Mouse (Mus musculus) macrophage (primary cell): ENCODE measurements around the gene Ramp3. TPM values are rescaled to one million over a fixed set of nuclear protein-coding genes. Genes with fewer than 3 reads are reported as not detected.

Source experiments
- H3K27ac ChIP-seq: fragments of 350-480 bp; formaldehyde crosslinking; 2 replicates; pipeline ENCODE4 v1.9.0; 2021
- H3K36me3 ChIP-seq: fragments of 350-480 bp; formaldehyde crosslinking; 2 replicates; pipeline ENCODE4 v1.9.0; 2021; ENCODE audit errors: inconsistent target
- H3K4me3 ChIP-seq: fragments of 350-480 bp; formaldehyde crosslinking; 2 replicates; pipeline ENCODE4 v1.9.0; 2021; ENCODE audit errors: inconsistent target
- H3K79me2 ChIP-seq: fragments of 350-480 bp; formaldehyde crosslinking; 2 replicates; pipeline ENCODE4 v1.9.0; 2021; ENCODE audit errors: inconsistent target
- WGBS: methylation state at CpG from one replicate; pipeline ENCODE4 v1.1.7; 2026; ENCODE audit warnings: inconsistent platforms; ENCODE audit not compliant: missing documents; 5-methylcytosine and 5-hydroxymethylcytosine counted together
- polyA plus RNA-seq: library from polyadenylated mRNA; stranded (reverse); fragments of 250-400 nt; gene quantifications from 3 replicates; pipeline ENCODE4 v1.2.4, GENCODE M21; 2018; ENCODE audit warnings: inconsistent platforms

Ramp3 gene
- polyA plus RNA-seq, 1 experiment from 2014 or later: 0.11 TPM

DNA sequence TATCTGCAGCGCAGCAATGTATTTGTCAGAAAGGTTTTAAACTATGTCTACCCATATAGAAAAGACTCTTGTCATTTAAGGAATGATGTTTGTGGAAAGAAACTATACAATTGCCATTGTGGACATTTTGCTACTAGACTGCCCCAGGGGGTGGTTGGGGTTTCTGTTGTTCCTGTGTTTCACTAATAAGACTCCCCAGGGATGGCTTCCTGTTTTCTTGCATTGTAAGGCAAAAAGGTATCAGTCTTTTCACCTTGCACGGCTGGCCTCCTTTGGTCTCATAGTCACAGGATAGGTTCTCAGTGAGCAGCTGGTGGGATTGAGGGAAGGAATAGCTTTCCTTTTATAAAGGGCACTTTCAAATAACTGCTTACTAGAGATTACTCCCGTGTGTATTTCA, 26.4 kb downstream of the Ramp3 start:
- H3K27ac ChIP-seq: no peak overlapping the region
- H3K4me3 ChIP-seq: no peak overlapping the region
- H3K79me2 ChIP-seq: no peaks in the 10 kb centered on the region
- 75% methylated on average over 3 of the region's 3 CpGs for WGBS
- no peaks in the 10 kb centered on the region for H3K36me3 ChIP-seq

DNA sequence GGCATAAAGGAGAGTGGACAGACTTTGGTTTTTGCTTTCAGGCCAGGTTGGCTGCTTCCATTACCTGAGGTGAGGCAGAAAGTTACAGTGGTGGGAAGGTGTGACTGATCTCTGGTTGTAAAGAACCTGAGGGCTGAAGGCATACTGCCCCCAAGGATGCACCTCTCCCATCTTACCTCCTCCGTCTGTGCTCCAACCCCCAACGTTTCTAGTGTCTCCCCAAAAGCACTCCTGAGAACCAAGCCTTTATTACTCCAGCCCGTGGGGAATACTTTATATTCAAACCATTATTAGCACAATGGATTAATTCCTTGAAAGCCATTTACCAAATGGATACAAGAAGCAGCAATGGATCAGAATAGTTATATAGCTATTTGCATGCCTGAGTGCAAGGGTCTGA, 30.6 kb downstream of the Ramp3 start:
- no peak overlapping the region for H3K4me3 ChIP-seq
- H3K36me3 ChIP-seq: no peaks in the 10 kb centered on the region
- no peak overlapping the region for H3K27ac ChIP-seq
- H3K79me2 ChIP-seq: no peaks in the 10 kb centered on the region
- WGBS: 95% methylated on average over 2 of the region's 3 CpGs

DNA sequence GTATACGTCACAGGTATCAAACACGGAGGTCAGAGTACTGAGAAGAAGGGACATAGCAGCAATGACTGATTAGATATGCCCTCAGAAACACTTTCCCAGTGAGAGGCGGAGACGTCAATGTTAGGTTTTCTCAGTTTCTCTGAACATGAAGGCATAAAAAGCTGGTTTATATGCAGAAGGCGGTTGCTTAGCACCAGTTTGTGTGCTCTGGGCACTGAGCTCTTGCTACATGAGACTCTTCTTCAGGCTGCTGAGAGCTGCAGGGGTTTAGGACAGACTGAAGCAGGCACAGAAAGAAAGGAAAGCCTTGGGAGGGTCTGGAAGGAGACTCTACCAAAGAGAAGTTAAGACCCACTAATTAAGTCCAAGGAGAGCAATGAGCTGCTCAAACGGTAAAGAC, 34.0 kb downstream of the Ramp3 start:
- Histone ChIP-seq H3K4me3 (no peak overlapping the region), H3K27ac (no peak overlapping the region), H3K36me3 (no peaks in the 10 kb centered on the region), H3K79me2 (no peaks in the 10 kb centered on the region)
- WGBS: 92% methylated on average over 6 of the region's 6 CpGs

DNA sequence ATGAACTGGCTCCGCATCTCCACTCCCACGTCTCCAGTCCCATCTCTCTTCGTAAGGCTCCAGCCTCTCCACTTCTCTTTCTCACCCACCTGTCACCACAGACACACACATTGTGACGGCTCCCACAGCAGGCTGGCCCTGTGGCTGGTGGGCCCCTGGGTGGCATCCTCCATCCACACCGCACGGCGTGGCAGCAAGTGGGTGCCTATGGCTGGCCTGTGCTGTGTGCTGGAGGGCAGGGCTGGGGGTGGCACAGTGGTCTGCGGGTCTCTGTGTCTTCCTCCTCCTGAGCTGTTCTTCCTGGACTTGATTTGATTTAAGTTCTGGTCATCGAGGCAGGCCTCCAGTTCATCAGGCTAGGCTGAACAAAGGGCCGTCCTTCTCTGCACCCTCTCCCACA, 35.8 kb downstream of the Ramp3 start:
- Histone ChIP-seq H3K4me3 (no peak overlapping the region), H3K36me3 (no peaks in the 10 kb centered on the region), H3K79me2 (no peaks in the 10 kb centered on the region), H3K27ac (no peak overlapping the region)
- WGBS: 92% methylated on average over 10 of the region's 10 CpGs

DNA sequence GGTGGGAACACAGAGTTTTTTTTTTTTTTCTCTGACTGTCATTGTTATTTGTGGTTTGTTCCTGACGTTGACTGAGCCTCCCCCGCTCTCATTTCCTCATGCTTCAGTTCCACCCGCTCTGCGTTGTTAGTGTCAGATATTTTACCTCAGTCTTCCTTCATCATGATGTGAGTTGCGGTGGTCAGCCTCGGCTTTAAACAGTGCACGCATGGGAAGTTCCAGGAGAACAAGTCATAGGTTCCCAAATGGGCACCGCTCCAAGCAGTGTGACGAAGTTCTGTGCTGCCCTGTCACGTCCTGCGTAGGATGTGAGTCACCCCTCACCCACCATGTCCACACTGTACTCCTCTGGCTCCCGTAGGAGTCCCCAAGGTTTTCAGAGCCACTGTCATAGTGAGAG, 36.9 kb downstream of the Ramp3 start:
- WGBS: 2% methylated on average over 12 of the region's 12 CpGs
- Histone ChIP-seq H3K4me3 (no peak overlapping the region; the same call in 1 of the 2 replicates), H3K79me2 (no peaks in the 10 kb centered on the region), H3K36me3 (no peaks in the 10 kb centered on the region), H3K27ac (no peak overlapping the region)

DNA sequence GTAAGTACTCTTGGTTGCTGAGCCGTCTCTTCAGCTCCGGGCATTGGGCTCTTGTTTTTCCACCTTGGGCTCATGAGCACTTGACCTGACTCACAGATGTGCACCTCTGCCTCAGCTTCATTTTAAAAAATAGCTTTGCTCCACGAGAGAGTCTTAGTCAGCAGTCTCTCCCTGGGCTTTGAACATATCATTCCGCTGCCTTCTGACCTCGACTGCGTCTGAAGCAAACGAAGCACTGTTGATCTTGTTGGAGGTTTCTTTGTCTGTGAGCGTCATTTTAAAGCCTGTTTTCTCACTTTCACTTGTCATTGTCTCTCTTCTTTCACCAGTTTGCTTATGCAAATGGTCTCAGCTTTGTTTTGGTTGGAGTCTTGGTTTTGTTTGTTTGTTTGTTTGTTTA, 38.2 kb downstream of the Ramp3 start:
- Histone ChIP-seq H3K79me2 (no peaks in the 10 kb centered on the region), H3K4me3 (no peak overlapping the region), H3K27ac (no peak overlapping the region), H3K36me3 (no peaks in the 10 kb centered on the region)
- 93% methylated on average over 8 of the region's 8 CpGs for WGBS

DNA sequence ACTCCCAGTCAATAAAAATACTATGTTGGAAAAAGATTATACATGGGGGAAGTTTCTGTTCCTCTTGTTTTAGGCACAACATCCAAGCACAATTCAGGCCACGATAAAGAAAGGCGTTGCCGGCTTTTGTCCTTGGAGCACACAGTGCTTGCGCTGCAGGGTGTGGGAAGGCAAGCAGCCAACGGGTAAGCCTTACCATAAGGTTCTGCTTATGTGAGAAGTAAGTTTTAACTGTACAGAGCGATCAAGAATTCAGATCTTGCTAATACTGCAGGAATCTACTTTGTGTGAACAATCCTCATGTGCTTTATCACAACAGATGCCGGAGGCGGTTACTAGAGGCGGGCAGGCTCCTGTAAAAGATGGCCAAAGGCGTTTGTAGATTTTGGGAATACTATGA, 39.4 kb downstream of the Ramp3 start:
- WGBS: 73% methylated on average over 10 of the region's 10 CpGs
- Histone ChIP-seq H3K36me3 (no peaks in the 10 kb centered on the region), H3K4me3 (no peak overlapping the region), H3K79me2 (no peaks in the 10 kb centered on the region), H3K27ac (no peak overlapping the region)

DNA sequence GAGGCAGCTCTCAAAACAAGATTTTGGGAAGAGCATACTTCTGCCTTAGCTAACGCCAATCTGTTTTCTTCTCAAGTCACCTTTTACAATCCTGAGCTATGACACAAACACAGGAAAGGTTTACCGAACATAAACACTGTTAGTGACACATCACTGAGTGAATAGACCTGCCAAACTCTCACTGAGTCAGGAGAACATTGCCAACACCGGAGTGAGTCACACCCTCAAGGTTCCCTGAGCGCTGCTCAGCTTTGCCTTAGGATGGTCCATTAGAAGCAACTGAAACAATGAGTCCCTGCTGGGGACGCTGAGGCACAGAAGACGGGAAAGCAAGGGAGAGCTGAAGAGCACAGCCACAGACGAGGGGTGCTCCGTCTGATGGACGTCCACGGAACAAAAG, 40.0 kb downstream of the Ramp3 start:
- Histone ChIP-seq H3K4me3 (no peak overlapping the region), H3K27ac (no peak overlapping the region), H3K36me3 (no peaks in the 10 kb centered on the region), H3K79me2 (no peaks in the 10 kb centered on the region)
- 95% methylated on average over 10 of the region's 10 CpGs for WGBS

DNA sequence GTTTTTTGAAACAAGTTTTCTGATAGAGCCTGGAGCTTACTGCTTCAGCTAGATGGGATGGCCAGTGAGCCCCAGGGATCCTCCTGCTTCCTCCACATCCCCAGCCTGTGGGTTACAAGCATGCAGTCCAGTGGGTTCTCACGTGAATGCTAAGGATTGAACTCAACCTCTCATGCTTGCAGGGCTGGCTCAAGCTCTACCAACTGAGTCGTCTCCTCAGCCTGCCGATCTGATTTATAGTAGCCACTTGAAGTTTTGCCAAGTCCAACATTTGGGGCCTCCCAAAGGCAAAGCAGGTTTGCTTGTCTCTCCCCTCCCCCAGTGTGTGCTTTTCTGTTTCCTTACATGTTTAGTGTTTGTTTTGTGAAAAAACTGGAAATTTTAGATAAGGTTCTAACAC, 43.9 kb downstream of the Ramp3 start:
- no peak overlapping the region for H3K27ac ChIP-seq
- H3K79me2 ChIP-seq: no peaks in the 10 kb centered on the region
- H3K4me3 ChIP-seq: no peak overlapping the region
- H3K36me3 ChIP-seq: no peaks in the 10 kb centered on the region
- WGBS: 78% methylated on average over 3 of the region's 3 CpGs

DNA sequence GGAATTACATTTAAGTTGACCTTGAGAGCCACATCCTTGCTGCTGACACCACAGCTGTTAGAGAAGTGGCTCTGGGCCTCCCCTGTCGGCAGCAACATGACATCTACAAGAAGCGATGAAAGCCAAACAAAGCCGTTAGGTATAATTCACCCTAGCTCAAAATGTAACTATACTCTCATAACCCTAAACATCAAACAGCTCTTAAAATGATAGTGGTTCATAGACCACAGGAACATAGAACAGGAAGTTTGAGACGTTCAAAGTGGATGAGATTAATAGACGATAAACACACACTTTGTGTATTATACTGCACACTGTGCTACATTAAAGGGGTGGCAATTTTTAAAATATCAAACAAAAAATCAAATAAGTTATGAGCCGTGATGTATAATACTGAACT, 46.5 kb downstream of the Ramp3 start:
- no peaks in the 10 kb centered on the region for H3K79me2 ChIP-seq
- H3K4me3 ChIP-seq: no peak overlapping the region
- no peaks in the 10 kb centered on the region for H3K36me3 ChIP-seq
- 71% methylated on average over 6 of the region's 6 CpGs for WGBS
- no peak overlapping the region for H3K27ac ChIP-seq

DNA sequence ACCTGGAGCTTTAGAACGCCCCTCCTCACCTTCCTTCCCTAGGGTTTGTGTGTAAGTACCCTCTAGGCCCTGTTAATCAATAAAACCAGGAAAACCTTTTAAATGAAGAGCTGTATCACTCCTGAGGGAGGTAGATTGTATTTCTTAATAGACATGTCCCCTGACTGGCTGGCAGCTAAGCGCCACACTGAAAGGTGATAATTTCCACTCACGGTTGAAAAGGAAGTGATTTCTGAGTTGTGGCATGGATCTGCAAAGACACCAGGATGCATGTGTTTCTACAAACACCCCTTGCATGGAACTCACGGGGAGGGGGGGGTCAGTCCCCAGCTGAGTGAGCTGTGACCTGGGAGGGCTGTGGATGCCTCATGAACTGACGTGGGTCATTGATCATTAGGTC, 47.2 kb downstream of the Ramp3 start:
- 60% methylated on average over 5 of the region's 5 CpGs for whole genome bisulfite sequencing

DNA sequence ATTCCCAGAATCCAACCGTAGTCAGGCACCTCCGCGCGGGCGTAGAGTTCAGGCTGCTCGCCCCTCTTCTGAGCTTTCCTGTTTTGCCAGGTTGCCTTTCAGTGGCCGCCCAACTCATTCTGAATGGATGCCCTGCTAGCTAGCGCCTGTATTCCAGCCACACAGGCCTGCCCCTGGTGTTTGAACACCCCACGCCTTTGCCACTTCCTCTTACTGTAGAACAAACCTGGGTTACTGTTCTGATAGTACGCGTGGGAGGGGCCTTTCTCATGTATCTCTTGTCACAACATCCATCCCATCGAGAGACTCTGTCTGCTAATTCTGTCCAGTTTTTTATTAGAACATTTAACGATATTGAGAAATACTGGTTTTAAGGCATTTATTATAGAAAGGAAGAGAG, 48.5 kb downstream of the Ramp3 start:
- H3K27ac ChIP-seq: no peak overlapping the region
- no peak overlapping the region for H3K4me3 ChIP-seq
- WGBS: 94% methylated on average over 13 of the region's 13 CpGs

More for the DNA sequence above, 47.2 kb downstream of the Ramp3 start:
- H3K79me2 ChIP-seq: no peaks in the 10 kb centered on the region
- H3K27ac ChIP-seq: no peak overlapping the region
- H3K4me3 ChIP-seq: no peak overlapping the region
- no peaks in the 10 kb centered on the region for H3K36me3 ChIP-seq

DNA sequence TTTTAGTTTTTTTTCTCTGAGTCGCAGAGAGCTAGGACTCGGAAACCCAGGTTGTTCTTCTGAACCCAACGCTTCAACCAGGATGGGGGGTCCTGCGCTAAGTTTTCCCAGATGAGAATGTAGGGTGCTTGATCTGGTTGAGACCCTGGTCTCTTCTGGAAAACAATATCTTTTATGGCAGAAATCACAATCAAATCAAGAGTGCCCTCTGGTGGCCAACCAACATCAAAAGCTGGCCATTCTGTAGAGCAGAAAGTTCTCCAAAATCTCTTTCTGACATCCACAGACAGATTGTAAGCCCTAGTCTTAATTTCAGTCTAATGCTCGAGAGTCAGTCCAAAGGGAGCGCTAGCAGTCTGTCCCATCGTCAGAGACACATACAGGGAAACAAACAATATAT, 50.1 kb downstream of the Ramp3 start:
- Histone ChIP-seq H3K79me2 (no peaks in the 10 kb centered on the region), H3K36me3 (no peaks in the 10 kb centered on the region), H3K4me3 (no peak overlapping the region), H3K27ac (no peak overlapping the region)
- 89% methylated on average over 7 of the region's 7 CpGs for WGBS

More for the DNA sequence above, 48.5 kb downstream of the Ramp3 start:
- H3K36me3 ChIP-seq: no peaks in the 10 kb centered on the region
- no peaks in the 10 kb centered on the region for H3K79me2 ChIP-seq

DNA sequence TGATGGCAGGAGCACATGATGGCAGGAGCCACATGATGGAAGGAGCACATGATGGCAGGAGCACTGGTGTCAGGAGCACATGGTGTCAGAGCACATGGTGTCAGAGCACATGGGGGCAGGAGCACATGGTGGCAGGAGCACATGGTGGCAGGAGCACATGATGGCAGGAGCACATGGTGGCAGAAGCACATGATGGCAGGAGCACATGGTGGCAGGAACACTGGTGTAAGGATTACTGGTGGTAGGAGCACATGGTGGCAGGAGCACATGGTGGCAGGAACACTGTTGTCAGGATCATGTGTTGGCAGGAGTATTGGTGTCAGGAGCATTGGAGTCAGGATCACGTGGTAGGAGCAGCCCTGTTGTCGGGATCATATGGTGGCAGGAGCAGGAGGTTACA, 52.1 kb downstream of the Ramp3 start:
- WGBS: 78% methylated on average over 2 of the region's 2 CpGs
- H3K36me3 ChIP-seq: no peaks in the 10 kb centered on the region
- H3K4me3 ChIP-seq: no peak overlapping the region
- no peak overlapping the region for H3K27ac ChIP-seq
- H3K79me2 ChIP-seq: no peaks in the 10 kb centered on the region

DNA sequence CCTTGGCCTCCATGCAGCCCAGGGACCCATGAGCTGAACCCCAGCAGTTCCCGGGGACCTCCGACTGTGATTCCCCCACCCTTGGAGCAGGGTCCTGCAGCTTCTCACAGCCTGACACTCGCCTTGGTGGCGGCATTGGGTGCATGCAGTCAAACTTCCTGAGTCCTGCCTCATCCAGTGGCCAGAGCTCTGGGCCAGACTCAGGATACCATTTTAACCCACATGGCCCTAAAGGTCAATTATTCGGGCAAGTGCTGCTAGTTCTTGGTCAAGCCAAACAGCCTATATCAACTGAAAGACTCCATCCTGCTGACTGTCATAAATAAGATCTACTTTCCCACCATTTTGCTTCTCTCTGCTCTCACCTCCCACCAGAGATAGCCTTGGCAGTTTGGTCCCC, 62.4 kb downstream of the Ramp3 start:
- 97% methylated on average over 5 of the region's 5 CpGs for WGBS
- Histone ChIP-seq H3K36me3 (no peaks in the 10 kb centered on the region), H3K4me3 (no peak overlapping the region), H3K79me2 (no peaks in the 10 kb centered on the region), H3K27ac (no peak overlapping the region)

DNA sequence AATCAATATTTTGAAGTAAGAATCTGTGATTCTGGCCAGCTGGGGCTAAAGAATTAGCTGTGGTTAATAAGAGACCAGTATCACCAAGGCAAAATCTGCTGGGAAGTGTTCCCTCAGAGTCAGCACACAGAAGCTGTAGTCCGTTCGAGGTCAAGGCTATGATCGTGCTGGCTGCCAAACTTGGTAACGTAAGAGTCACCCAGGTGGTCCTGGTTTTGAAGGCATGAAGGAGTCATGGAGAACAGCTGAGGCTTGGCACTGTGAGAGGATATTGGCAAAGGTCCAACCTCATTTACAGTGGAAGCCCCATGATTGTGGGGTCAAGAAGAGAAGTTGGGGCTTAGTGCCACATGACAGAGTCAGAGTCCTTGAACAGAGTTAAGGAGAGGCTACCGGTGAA, 68.6 kb downstream of the Ramp3 start:
- H3K36me3 ChIP-seq: no peaks in the 10 kb centered on the region
- H3K79me2 ChIP-seq: no peaks in the 10 kb centered on the region
- H3K4me3 ChIP-seq: no peak overlapping the region
- WGBS: 97% methylated on average over 5 of the region's 5 CpGs
- no peak overlapping the region for H3K27ac ChIP-seq
